Mouse (Mus musculus) heart, adult 2 months (tissue): ENCODE measurements around the gene Mettl21c. TPM values are rescaled to one million over a fixed set of nuclear protein-coding genes. Genes with fewer than 3 reads are reported as not detected.
"Not testable (repeated sequence)": the region's sequence is repeated elsewhere in the genome, so short reads cannot be mapped to it uniquely, and the experiment has no call there.

Experiments used
- DNase-seq, 2 experiments: peaks; one replicate each; pipeline ENCODE4 v3.0.0; 2021
- H3K27ac ChIP-seq: fragments of 200-600 bp; 2 replicates; pipeline ENCODE4 v1.8.1; 2022
- H3K27me3 ChIP-seq: fragments of 200-500 bp; 2 replicates; pipeline ENCODE4 v1.6.1; 2012; ENCODE audit warnings: mild to moderate bottlenecking, low read length, inconsistent platforms, mixed read lengths; ENCODE audit not compliant: control insufficient read depth, insufficient read depth
- H3K36me3 ChIP-seq: fragments of 200-500 bp; 2 replicates; pipeline ENCODE4 v1.6.1; 2012; ENCODE audit warnings: low read length, inconsistent platforms; ENCODE audit not compliant: control insufficient read depth, insufficient read depth
- H3K4me1 ChIP-seq: fragments of 200-500 bp; 2 replicates; pipeline ENCODE4 v1.6.1; 2011; ENCODE audit warnings: low read length; ENCODE audit not compliant: control insufficient read depth, insufficient read depth
- H3K4me3 ChIP-seq: fragments of 200-600 bp; 2 replicates; pipeline ENCODE4 v1.8.1; 2022
- H3K79me2 ChIP-seq: fragments of 200-500 bp; replicated peaks from 2 replicates; pipeline ENCODE4 v1.6.1; 2012; ENCODE audit warnings: mild to moderate bottlenecking, inconsistent platforms, low read length, moderate library complexity, mixed read lengths; ENCODE audit not compliant: control insufficient read depth, insufficient read depth
- H3K9ac ChIP-seq: fragments of 200-500 bp; 2 replicates; pipeline ENCODE4 v1.6.1; 2012; ENCODE audit warnings: low read depth, mild to moderate bottlenecking, control low read depth, inconsistent platforms, low read length, mixed read lengths
- CTCF ChIP-seq: fragments of 200-600 bp; IDR thresholded peaks from 2 replicates; pipeline ENCODE4 v1.8.1; 2022; ENCODE audit warnings: antibody characterized with exemption, mild to moderate bottlenecking, moderate library complexity
- EP300 ChIP-seq: fragments of 200-500 bp; IDR thresholded peaks from 2 replicates; pipeline ENCODE4 v1.6.1; 2011; ENCODE audit warnings: low read depth, low read length, control low read depth; ENCODE audit not compliant: insufficient read depth
- POLR2A ChIP-seq: fragments of 200-500 bp; IDR thresholded peaks from 2 replicates; pipeline ENCODE4 v1.6.1; 2011; ENCODE audit warnings: mild to moderate bottlenecking, low read depth, low read length, control low read depth; ENCODE audit not compliant: insufficient read depth
- WGBS: fragments of 180-500 bp; shearing (Covaris S2); methylation state at CpG from one replicate; pipeline ENCODE4 v1.1.7; 2018; 5-methylcytosine and 5-hydroxymethylcytosine counted together
- intact Hi-C: fragments of 180-260 bp; cut with DNase I; formaldehyde crosslinking; loops from one replicate; pipeline ENCODE4 v1.15.1; 2025
- long read RNA-seq: library from polyadenylated mRNA; stranded (forward); transcript quantifications from one replicate; pipeline ENCODE4 v2.0.0, GENCODE M21; 2021
- polyA plus RNA-seq: library from polyadenylated mRNA; depleted of rRNA; stranded (reverse); fragments of >200 nt; gene quantifications from 2 replicates; pipeline ENCODE4 v1.2.3, GENCODE M21; 2012; rRNA removed
- total RNA-seq, 2 experiments: library from RNA; stranded (reverse); gene quantifications; 2 replicates each; pipeline ENCODE4 v1.2.3; 2021

Gene Mettl21c
- total RNA-seq: not detected
- polyA plus RNA-seq: not detected in 2 replicates
- long read RNA-seq: 0 reads

DNA sequence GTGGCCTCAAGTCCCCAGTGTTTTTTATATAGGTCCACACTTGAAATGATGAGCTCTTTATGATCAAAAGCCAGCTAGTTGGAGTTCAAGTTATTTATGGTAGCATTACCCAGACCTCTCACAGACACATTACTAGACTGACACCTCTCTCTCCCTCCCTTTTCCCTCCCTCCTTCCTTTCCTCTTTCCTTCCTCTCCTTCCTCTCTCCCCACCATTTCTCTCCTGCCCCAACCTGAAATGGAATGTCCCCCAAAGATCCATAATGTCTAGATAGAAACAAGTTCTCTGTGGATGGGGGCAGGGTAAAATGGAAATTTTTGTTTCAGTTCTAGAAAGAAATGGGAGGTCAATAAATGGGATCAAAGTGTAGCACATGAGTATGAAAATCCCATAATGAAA lies at the start of gene Mettl21c:
Mettl21c (minus strand) TSS at position 101 of the 400 bp plus-strand sequence.
- intact Hi-C loops: no loop called here
- Histone ChIP-seq H3K27ac (no peak within 1 kb of the TSS), H3K79me2 (no peaks in the 10 kb centered on the region), H3K4me1 (no peaks in the 10 kb centered on the region), H3K36me3 (no peaks in the 10 kb centered on the region), H3K27me3 (no peaks in the 10 kb centered on the region), H3K4me3 (no peak within 1 kb of the TSS), H3K9ac (no peak within 1 kb of the TSS)
- TF ChIP-seq EP300 (no peak), POLR2A (no peak), CTCF (no peak)
- no peak for DNase-seq

DNA sequence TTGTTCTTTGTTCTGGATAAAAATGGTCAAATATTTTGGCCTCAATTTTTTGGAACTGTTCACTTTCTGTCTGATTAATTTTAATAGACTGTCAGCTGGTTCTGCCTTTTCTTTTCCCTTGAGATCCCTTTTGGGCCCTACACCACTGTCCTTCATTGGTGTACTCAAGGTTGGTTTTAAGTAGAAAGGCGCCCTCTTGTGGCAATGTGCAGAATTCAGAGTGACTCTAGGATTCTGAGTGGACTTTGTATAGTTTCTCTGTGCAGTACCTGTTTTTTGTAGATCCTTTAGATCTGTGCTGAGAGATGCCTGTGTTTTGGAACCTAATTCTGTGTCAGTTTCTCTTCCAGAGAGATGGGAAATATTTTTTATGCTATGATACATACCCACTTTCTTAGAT lies 44.8 kb upstream of the Mettl21c start:
- intact Hi-C loops: no loop called here
- no peak overlapping the region for H3K4me3 ChIP-seq
- H3K27me3 ChIP-seq: no peaks in the 10 kb centered on the region
- H3K4me1 ChIP-seq: no peaks in the 10 kb centered on the region
- 3% methylated on average over 1 of the region's 1 CpGs for WGBS
- no peaks in the 10 kb centered on the region for H3K36me3 ChIP-seq
- TF ChIP-seq EP300: no peak
- TF ChIP-seq POLR2A: no peak
- TF ChIP-seq CTCF: peak; percentile 79
- peak in 1 of 2 experiments; percentile 15 for DNase-seq
- H3K79me2 ChIP-seq: no peaks in the 10 kb centered on the region
- H3K9ac ChIP-seq: no peak overlapping the region
- H3K27ac ChIP-seq: no peak overlapping the region

DNA sequence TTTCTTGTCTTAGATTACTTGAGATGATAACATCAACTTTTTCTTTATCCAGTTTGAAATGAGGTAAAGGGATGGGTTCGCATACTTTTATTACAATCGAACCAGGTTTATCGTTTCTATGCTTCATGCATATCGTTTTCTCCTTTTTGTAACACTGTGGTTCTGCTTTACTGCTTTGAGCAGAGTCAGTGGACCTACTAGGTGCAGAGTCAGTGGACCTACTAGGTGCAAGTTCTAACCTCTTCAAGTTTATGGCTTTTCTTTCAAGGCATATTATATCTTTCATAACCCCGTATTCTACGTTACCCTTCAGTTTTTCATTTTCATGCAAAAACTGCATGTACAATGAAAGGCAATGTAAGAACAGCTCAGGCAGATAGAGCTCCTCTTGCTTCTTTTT lies 43.6 kb upstream of the Mettl21c start:
- no peaks in the 10 kb centered on the region for H3K79me2 ChIP-seq
- no peak for DNase-seq
- H3K27me3 ChIP-seq: no peaks in the 10 kb centered on the region
- no peaks in the 10 kb centered on the region for H3K36me3 ChIP-seq
- H3K4me1 ChIP-seq: no peaks in the 10 kb centered on the region
- TF ChIP-seq POLR2A: no peak
- H3K9ac ChIP-seq: no peak overlapping the region
- H3K27ac ChIP-seq: no peak overlapping the region
- WGBS: 90% methylated on average over 6 of the region's 6 CpGs
- intact Hi-C loops: no loop called here
- H3K4me3 ChIP-seq: no peak overlapping the region

- Histone ChIP-seq H3K36me3 (no peaks in the 10 kb centered on the region), H3K27ac (no peak within 1 kb of the TSS), H3K4me3 (no peak within 1 kb of the TSS), H3K27me3 (no peaks in the 10 kb centered on the region), H3K4me1 (no peaks in the 10 kb centered on the region), H3K9ac (no peak within 1 kb of the TSS), H3K79me2 (no peaks in the 10 kb centered on the region)
- no peak for TF ChIP-seq POLR2A
- no peak for TF ChIP-seq EP300
- TF ChIP-seq CTCF: no peak
- no peak for DNase-seq
- intact Hi-C loops: no loop called here
- WGBS: 86% methylated on average over 2 of the region's 2 CpGs
Measured at GRCm38 (mm10) chr1:44061836-44062235, 42.0 kb upstream of the Mettl21c start, which contains the start of gene Gm8251. Gene Gm8251, minus strand, starts transcription at chr1:44061936.

GRCm38 (mm10) chr1:44057805-44058204 lies 38.0 kb upstream of the Mettl21c start:
- no peak overlapping the region for H3K9ac ChIP-seq
- no peak for DNase-seq
- no peak overlapping the region for H3K4me3 ChIP-seq
- 52% methylated on average over 3 of the region's 3 CpGs for WGBS
- no peaks in the 10 kb centered on the region for H3K4me1 ChIP-seq
- no peaks in the 10 kb centered on the region for H3K36me3 ChIP-seq
- no peaks in the 10 kb centered on the region for H3K27me3 ChIP-seq
- no peaks in the 10 kb centered on the region for H3K79me2 ChIP-seq
- intact Hi-C loops: no loop called here
- no peak for TF ChIP-seq POLR2A
- TF ChIP-seq EP300: no peak
- TF ChIP-seq CTCF: no peak
- H3K27ac ChIP-seq: no peak overlapping the region

DNA sequence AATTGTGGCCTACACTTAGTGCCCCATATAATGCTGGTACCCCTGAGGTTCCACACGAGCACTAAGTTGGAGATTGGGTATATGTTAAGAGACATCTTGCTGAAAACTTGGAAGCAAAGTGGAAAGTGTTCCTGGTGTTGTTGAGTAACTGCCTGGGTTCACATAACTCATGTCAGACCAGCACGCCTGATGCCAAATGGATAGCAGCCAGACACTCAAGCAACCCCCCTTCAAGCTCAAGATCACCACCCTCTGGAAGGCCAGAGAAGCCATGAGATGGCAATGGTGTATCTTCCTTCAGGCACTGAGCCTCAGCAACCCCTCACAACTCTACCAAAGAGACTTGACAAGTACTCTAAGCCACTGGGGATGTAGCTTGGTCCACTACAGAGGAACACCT lies 26.7 kb upstream of the Mettl21c start:
- no peak for DNase-seq
- no peak for TF ChIP-seq EP300
- no peak for TF ChIP-seq POLR2A
- TF ChIP-seq CTCF: no peak
- Histone ChIP-seq H3K9ac (no peak overlapping the region), H3K27ac (no peak overlapping the region), H3K27me3 (no peaks in the 10 kb centered on the region), H3K36me3 (no peaks in the 10 kb centered on the region), H3K79me2 (no peaks in the 10 kb centered on the region), H3K4me1 (peaks cover 1% of the 10 kb centered on the region; the same call in 1 of the 2 replicates), H3K4me3 (no peak overlapping the region)
- WGBS: 84% methylated on average over 2 of the region's 2 CpGs
- intact Hi-C loops: no loop called here

DNA sequence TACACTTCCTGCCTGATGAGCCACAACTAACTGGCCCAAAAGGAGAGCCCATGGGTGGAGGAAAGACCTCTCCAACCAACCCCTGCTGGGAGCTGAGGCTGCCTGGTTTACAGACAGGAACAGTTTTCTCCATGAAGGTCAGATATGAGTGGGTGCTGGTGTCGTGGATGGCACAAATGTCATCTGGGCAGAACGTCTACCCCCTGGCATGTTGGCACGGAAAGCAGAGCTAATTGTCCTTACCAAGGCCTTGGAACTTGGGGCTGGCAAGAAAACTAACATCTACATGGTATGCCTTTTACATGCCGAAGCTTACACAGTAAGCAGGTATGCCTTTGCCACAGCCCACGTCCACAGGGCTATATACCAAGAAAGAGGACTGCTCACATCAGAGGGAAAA lies 25.9 kb upstream of the Mettl21c start:
- H3K27ac ChIP-seq, intact Hi-C loops, DNase-seq, H3K4me3 ChIP-seq, H3K36me3 ChIP-seq, H3K79me2 ChIP-seq, H3K9ac ChIP-seq, H3K27me3 ChIP-seq, H3K4me1 ChIP-seq: not testable (repeated sequence)
- 78% methylated on average over 5 of the region's 5 CpGs for WGBS
